Mouse (Mus musculus): ENCODE data around the gene Scube3.
A peak's percentile ranks its signal among the peaks of the same experiment; 100 is the strongest.

The Scube3 gene

GRCm38 (mm10) chr17:28141771-28142699 lies at the start of gene Scube3:
Scube3 (plus strand) TSS chr17:28142141.
- DNase-seq (ENCODE audit: extremely low read depth, insufficient read length, low spot score) = no peak

- no peak for DNase-seq (ENCODE audit: extremely low read depth, insufficient read length, low spot score)
These were observed 49.6 kb upstream of the Scube3 start for GRCm38 (mm10) chr17:28092297-28092696.

GRCm38 (mm10) chr17:28093837-28094236 lies 48.1 kb upstream of the Scube3 start:
- no peak for DNase-seq (ENCODE audit: extremely low read depth, insufficient read length, low spot score)

- no peak for DNase-seq (ENCODE audit: extremely low read depth, insufficient read length, low spot score)
These were observed 45.5 kb upstream of the Scube3 start for GRCm38 (mm10) chr17:28096418-28096817.

- no peak for DNase-seq (ENCODE audit: extremely low read depth, insufficient read length, low spot score)
These were observed 44.6 kb upstream of the Scube3 start for GRCm38 (mm10) chr17:28097308-28097707.

- no peak for DNase-seq (ENCODE audit: extremely low read depth, insufficient read length, low spot score)
These were observed 42.9 kb upstream of the Scube3 start for GRCm38 (mm10) chr17:28099086-28099485.

- DNase-seq (ENCODE audit: extremely low read depth, insufficient read length, low spot score) = no peak
These were observed 41.3 kb upstream of the Scube3 start for GRCm38 (mm10) chr17:28100669-28101068.

GRCm38 (mm10) chr17:28101284-28101887 lies 40.6 kb upstream of the Scube3 start:
- no peak for DNase-seq (ENCODE audit: extremely low read depth, insufficient read length, low spot score)

- no peak for DNase-seq (ENCODE audit: extremely low read depth, insufficient read length, low spot score)
These were observed 40.0 kb upstream of the Scube3 start for GRCm38 (mm10) chr17:28101902-28102319.

- no peak for DNase-seq (ENCODE audit: extremely low read depth, insufficient read length, low spot score)
These were observed 37.5 kb upstream of the Scube3 start for GRCm38 (mm10) chr17:28104416-28104815.

GRCm38 (mm10) chr17:28106352-28106751 lies 35.6 kb upstream of the Scube3 start:
- DNase-seq (ENCODE audit: extremely low read depth, insufficient read length, low spot score) = no peak

- DNase-seq (ENCODE audit: extremely low read depth, insufficient read length, low spot score) = no peak
These were observed 34.7 kb upstream of the Scube3 start for GRCm38 (mm10) chr17:28107275-28107674.

GRCm38 (mm10) chr17:28112266-28112665 lies 29.7 kb upstream of the Scube3 start:
- no peak for DNase-seq (ENCODE audit: extremely low read depth, insufficient read length, low spot score)

GRCm38 (mm10) chr17:28116335-28116734 lies 25.6 kb upstream of the Scube3 start:
- DNase-seq (ENCODE audit: extremely low read depth, insufficient read length, low spot score) = no peak

GRCm38 (mm10) chr17:28117451-28118209 lies 24.3 kb upstream of the Scube3 start:
- DNase-seq (ENCODE audit: extremely low read depth, insufficient read length, low spot score) = peak; percentile 59

- DNase-seq (ENCODE audit: extremely low read depth, insufficient read length, low spot score) = no peak
These were observed 21.5 kb upstream of the Scube3 start for GRCm38 (mm10) chr17:28120460-28120859.

- DNase-seq (ENCODE audit: extremely low read depth, insufficient read length, low spot score) = no peak
These were observed 19.0 kb upstream of the Scube3 start for GRCm38 (mm10) chr17:28122949-28123348.

- DNase-seq (ENCODE audit: extremely low read depth, insufficient read length, low spot score) = no peak
These were observed 18.3 kb upstream of the Scube3 start for GRCm38 (mm10) chr17:28123627-28124026.

- peak; percentile 41 for DNase-seq (ENCODE audit: extremely low read depth, insufficient read length, low spot score)
These were observed 17.6 kb upstream of the Scube3 start for GRCm38 (mm10) chr17:28124368-28124767.

GRCm38 (mm10) chr17:28129796-28130195 lies 12.1 kb upstream of the Scube3 start:
- DNase-seq (ENCODE audit: extremely low read depth, insufficient read length, low spot score) = no peak

All from 3134 (cell line).